Mouse (Mus musculus) lung, postnatal 4 days (tissue): ENCODE results near the gene Rfng.
"Not testable (repeated sequence)": the region's sequence is repeated elsewhere in the genome, so short reads cannot be mapped to it uniquely, and the experiment has no call there.

Source experiments
- DNase-seq, 2 experiments: peaks; one replicate each; pipeline ENCODE4 v3.0.0; 2021

Rfng gene

GRCm38 (mm10) chr11:120768206-120768605 is 15.8 kb downstream of the Rfng start:
- DNase-seq, result no peak

GRCm38 (mm10) chr11:120767023-120767422 is 17.0 kb downstream of the Rfng start:
- not testable (repeated sequence) for DNase-seq

- DNase-seq, result not testable (repeated sequence)
Observed at GRCm38 (mm10) chr11:120763121-120763999, 20.6 kb downstream of the Rfng start.

GRCm38 (mm10) chr11:120762672-120763041 is 21.4 kb downstream of the Rfng start, which contains the start of gene Hmga1b:
Hmga1b (plus strand) TSS chr11:120762794.
- DNase-seq, result not testable (repeated sequence)

- DNase-seq, result no peak
Observed at GRCm38 (mm10) chr11:120761811-120762671, 22.0 kb downstream of the Rfng start.

- DNase-seq, result no peak
Observed at GRCm38 (mm10) chr11:120760236-120760635, 23.8 kb downstream of the Rfng start.

- no peak for DNase-seq
Observed at GRCm38 (mm10) chr11:120751606-120752005, 32.4 kb downstream of the Rfng start.

- peak in 1 of 2 experiments; percentile 65 for DNase-seq
Observed at GRCm38 (mm10) chr11:120749430-120749829, 34.6 kb downstream of the Rfng start.

GRCm38 (mm10) chr11:120747974-120748373 is 36.0 kb downstream of the Rfng start:
- DNase-seq, result peak in 1 of 2 experiments; percentile 21

- DNase-seq, result peak; percentile 67 to 87
Observed at GRCm38 (mm10) chr11:120744121-120744701, 39.8 kb downstream of the Rfng start.

GRCm38 (mm10) chr11:120740981-120741380 is 43.0 kb downstream of the Rfng start:
- no peak for DNase-seq

- DNase-seq, result no peak
Observed at GRCm38 (mm10) chr11:120736424-120736823, 47.6 kb downstream of the Rfng start.

GRCm38 (mm10) chr11:120733521-120733920 is 50.5 kb downstream of the Rfng start:
- DNase-seq, result peak; percentile 79 to 84

- DNase-seq, result peak; percentile 56 to 68
Observed at GRCm38 (mm10) chr11:120731858-120732680, 51.9 kb downstream of the Rfng start, which contains the start of gene Cbr2. Cbr2 (minus strand) TSS chr11:120732114.

- no peak for DNase-seq
Observed at GRCm38 (mm10) chr11:120731395-120731794, 52.6 kb downstream of the Rfng start.
